Mouse (Mus musculus): ENCODE data around the gene Ykt6.

Ykt6 gene

DNA sequence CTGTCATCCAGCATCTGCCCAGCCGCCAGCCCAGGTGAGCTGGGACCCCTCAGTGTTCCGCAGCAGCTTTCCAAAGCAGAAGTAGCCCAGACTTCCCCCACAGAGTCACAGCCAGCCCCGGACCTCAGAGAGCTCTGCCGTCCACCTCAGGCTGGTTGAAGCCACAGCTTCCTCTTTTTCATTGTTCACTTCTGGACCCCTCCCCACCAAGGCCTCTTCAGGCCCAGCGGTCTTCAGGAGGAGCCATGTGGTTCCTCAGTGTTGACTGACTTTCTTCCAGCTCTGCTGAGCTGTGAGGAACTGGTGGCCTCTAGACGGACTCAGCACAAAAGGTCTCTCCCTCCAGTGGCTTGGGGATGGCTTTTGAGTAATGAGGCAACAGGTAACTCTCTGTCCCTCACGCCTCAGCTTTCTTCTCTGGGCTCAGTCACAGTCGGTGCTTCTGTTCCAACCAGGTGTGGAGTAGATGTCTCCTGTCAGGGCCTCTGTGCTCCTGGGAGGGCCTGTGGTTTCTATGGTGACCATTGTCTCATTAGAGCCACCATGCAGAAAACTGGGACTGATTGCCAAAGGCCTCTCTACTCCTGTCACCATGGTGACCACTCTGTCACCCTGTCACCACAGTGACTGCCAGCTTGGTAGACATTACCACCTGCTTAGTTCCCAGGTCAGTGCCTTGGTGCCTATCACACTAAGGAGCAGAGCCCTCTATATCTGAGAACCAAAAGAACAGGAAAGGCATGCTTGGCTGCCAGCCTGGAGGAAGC lies 5.7 kb upstream of the Ykt6 start, which contains the start of gene Gck:
Gck (minus strand) TSS at position 496 of the 767 bp plus-strand sequence.
- DNase-seq (ENCODE audit: low spot score): no peak

DNA sequence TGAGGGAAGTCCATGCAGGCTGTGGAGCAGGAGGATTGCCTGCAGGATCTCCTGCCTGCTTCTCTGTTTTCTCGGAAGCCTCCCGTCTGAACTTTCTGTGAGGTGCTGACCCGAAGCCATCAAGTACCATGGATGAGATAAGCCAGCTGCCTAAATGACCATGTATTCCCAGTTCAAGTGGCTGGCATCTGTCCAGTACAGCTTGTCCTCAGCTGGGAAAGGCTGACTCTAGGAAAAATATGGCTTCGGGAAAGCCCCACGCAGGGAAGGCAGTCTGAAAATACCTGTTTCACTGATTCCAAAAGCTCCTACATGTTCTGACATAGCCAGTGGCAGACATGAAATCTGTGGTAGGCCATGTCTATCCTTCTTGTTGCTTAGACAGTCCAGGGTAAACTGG lies 3.0 kb upstream of the Ykt6 start:
- peak; percentile 71 for DNase-seq (ENCODE audit: low spot score)

DNA sequence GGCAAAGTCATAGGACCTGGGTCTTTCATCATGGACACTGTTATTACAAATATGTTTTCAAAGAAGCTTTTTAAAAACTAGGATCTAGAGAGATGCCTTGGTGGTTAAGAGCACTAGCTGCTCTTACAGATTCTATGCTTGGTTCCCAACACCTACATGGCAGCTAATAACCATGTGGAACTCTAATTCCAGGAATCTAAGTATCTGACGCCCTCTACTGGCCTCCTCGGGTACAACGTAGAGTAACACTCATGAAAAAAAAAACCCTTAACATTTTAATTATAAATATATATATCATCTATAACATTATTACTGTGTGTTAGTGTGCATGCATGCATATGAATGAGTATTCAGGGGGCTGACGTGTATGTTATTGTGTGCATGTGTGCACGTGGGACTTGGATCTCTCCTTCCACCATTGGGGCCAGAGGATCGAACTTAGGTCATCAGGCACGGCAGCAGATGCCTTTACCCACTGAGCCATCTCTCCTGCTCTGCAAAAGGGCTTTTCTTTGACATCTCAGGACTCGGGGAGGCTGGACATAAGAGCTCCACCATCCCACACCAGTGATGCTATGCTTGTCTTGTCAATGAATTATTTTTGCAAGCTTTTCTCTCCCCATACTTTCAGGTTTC lies 2.2 kb upstream of the Ykt6 start:
- DNase-seq (ENCODE audit: low spot score): peak; percentile 72

DNA sequence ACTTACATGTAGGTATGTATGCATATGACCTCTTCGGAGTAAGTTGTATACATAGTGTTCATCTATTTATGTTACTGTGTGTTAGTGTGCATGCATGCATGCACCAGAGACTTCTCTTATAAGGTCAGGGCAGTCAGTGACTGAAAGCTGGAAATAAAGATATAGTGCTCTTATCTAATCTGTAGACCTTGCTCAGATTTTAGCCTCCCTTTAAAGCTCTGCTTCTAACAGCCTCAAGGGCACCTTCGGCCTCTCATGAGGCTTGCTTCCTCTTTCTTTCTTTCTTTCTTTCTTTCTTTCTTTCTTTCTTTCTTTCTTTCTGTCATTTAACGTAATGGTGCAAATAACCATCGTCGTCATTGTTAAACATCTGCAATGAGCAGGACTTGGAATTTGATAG lies 1.1 kb upstream of the Ykt6 start:
- DNase-seq (ENCODE audit: low spot score): no peak

DNA sequence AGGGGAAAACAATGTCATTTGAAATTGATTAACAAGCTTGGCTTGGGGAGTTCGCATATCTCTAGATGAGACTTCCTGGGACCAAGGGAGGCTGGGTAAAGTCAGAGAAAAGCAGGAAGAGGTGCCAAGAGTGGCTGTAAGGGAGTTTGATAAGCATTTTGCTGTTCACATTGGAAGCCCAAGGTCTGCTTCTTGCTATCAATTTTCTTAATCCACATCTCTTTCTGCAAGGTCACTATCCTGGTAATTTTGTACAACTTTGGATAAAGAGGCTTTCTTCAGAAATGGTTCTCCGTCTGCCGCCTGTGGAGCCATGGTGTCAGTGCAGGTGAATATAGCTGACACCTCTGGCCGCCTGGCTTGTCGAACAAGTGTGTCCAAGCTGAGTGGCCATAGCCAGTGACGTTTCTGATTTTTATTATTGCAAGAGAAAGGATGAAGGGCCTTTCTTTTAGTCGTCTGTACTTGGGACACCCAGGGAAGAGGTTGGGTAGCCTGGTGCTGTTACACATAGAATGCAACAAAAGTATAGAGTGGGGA lies 458 bp upstream of the Ykt6 start:
- peak; percentile 85 for DNase-seq (ENCODE audit: low spot score)

DNA sequence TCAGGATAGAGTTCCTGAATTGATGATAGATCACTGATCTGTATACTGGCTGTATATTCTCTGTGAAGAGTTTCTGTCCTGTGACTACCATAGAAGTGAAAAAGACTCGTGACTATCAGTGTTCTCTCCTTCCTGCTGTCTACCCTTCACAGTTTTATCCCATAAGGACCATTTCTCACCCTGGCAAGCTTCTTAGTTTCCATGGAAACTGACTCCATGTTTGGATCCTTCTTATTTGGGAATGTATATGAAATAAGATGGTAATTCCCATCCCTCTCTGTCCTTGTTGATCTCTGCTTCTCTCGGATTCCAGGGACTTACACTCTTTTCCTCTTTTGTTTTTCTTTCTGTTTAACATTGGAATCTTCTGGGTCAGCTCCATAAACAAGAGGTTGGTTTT lies 4.6 kb downstream of the Ykt6 start:
- no peak for DNase-seq (ENCODE audit: low spot score)

DNA sequence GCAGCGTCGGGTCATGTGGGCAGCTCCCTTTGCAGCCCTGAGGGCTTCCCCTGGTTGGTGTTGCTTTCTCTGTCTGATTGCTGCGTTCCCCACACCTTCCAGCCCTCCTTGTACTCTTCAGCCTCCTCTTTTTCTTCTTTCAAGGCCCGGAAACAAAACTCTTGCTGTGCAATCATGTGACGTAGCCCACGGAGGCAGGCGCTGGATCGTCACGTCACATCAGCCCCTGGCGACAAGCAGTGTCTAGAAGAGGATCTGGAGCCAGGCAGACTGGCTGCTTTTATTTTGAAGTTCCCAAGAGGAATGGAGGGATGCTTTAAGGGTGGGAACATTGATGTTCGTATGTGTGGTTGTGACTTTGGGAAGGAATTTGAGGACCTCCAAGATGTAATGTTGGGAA lies 10.4 kb downstream of the Ykt6 start:
- DNase-seq (ENCODE audit: low spot score): no peak

DNA sequence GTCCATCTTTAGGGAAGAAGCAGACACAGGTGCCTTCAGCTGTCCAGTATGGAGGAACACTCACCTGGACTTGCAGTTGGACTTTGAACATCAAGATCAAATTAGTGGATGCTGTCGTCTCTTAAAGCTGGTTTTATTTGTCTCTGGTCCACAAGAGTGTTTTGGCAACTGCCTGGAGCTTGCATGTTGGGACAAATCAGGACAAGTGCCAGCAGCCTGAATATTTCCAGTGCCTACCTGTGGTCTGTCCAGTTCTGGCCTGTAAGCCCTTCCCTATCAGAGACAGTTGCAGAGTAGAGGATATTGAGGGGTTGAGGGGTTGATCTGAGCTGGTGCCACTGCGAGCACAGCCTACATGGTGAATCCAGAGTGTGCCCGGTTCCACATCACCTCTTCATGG lies 11.3 kb downstream of the Ykt6 start:
- no peak for DNase-seq (ENCODE audit: low spot score)

DNA sequence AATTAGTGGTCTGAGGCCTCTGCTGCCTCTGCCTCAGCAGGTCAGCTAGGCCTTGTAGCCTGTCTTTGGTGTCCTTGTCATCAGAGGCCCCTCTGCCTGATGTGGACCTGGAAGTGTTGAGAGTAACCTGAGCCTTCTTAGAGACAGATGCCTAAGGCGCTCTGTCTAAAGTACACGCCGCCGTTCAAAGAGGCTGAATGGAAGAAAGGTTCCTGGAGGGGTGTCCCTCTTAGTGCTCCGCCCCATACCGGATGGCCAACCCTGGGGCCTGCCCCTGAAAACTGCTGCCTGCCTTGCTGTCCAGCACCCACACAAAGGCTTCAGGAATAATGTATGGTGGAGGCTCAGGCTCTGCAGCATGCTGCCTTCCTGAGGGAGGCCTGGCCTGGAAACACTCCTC lies 12.7 kb downstream of the Ykt6 start:
- no peak for DNase-seq (ENCODE audit: low spot score)

DNA sequence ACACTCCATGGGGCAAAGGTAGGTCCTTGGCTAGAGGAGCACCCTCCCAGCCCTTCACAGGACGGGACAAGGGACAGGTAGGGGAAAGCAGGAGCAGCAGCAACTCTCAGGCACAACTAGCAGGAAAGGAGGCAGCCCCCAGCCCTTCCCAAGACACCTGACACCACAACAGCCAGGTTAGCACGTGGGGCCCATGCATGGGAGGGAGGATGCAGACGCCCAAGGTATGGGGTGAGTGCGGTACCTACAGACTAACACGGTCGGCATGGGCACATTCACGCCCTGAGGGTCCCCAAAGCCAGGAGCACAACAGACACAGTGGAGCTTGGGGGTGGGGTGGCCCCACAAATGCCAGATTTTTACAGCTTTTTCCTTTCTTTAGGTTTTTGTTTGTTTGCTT lies 15.7 kb downstream of the Ykt6 start:
- DNase-seq (ENCODE audit: low spot score): no peak

DNA sequence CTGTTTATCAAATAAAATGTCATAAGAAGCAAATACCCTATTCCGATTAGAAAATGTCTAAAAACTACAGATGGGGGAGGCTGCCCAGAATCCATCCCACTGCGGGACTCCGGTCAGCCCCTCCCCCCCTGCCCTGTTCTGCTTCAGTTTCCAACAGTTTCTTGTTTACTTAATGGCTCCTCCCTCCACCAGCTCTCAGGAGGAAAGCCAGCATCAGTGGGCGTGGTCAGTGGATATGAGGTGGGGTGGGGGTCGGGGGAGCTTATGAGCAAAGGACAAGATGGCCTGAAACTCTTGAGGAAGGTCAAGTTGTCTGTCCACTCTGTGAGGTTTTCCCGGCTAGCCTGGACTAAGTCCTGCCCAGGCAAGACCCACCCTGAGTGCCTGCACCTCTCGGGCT lies 17.7 kb downstream of the Ykt6 start:
- no peak for DNase-seq (ENCODE audit: low spot score)

DNA sequence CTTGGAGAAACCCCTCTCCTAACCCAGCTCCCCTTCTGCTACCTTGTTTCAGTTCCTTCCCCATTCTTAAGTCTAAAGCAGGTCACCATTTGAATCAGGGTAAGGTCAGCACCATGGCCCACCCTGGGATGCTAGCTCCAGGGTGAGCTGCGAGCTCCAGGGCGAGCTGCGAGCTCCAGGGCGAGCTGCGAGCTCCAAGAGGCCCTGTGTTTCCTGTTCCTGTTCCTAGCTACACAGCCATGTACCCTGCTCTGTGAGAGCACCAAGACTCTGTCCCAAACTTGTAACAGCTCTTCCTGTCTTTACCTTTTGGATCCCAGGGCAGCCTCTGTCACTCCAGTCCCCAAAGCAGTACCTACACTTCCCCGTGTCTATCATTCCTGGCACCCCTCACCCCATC lies 18.6 kb downstream of the Ykt6 start:
- no peak for DNase-seq (ENCODE audit: low spot score)

DNA sequence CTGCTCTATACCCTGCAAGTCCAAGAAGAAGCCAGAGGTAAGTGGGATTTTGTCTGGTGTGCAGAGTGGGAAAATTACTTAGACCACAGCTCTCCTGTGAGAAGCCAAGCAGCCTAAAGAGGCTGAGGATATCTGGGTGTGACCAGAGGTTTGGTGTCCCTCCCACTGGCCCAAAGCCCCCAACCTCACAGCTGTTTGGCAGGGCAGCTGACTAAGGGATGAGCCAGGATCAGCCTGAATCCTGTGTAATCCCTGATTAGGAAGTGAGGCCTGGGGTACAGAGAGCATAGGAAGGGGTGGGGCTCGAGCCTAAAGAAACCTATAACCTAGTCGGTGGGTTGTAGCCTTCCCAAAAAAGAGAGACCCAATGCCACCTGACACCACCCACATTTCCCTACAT lies 19.6 kb downstream of the Ykt6 start:
- no peak for DNase-seq (ENCODE audit: low spot score)

DNA sequence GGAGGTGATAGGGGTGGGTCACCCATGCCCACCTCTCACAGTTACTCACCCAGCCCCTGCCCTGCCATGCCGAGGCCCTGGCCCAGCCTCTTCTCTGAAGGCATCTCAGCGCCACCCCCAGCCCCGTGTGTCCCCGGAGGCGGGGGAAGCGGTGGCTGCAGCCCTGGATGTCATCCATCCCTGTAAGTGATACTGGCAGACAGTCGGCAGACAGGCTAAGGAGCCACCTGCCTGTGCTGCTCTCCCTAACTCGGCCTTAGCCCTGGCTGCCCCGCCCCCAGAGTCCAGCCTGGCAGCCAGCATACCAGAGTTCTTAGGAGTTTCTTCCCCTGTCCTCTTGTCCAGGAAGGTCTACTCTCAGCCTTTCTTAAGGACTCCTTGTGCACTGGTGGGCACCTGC lies 20.6 kb downstream of the Ykt6 start:
- peak; percentile 51 for DNase-seq (ENCODE audit: low spot score)

DNA sequence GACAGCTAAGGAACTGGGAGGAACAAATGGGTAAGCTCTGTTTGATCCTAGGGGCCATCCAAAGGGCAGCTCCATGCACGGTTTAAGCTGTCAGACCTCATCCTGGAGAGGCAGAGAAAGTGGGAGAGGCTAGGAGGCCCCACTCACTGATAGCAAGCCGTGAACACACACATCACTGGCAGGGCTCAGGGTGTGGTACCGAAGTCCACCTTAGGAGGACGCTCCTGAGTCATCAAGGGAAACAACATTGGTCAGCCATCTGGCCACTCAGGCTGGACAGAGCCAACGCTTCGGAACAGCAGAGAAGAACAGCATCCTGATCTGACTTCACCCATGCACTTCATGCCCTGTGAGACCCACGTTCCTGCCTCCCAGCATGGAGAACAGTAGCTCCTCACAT lies 23.6 kb downstream of the Ykt6 start:
- no peak for DNase-seq (ENCODE audit: low spot score)

DNA sequence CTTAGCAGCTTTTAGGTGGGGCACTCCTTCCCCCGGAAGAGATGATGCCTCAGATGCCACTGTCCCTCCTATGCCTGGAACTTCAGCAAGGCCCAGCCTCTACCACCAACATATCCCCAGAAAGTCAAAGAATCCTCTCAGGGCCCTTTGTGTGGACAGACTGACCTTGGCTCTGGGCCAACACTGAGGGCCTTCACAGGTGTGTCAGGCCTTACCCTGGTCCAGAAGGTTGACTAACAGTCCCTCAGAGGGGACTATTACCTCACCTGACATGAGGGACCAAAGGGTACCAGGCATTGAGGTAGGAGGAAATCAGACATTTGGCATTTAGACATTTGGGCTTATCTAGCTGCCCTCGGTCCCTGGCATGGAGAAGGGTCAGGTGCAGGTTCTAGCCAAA lies 24.6 kb downstream of the Ykt6 start:
- no peak for DNase-seq (ENCODE audit: low spot score)

DNA sequence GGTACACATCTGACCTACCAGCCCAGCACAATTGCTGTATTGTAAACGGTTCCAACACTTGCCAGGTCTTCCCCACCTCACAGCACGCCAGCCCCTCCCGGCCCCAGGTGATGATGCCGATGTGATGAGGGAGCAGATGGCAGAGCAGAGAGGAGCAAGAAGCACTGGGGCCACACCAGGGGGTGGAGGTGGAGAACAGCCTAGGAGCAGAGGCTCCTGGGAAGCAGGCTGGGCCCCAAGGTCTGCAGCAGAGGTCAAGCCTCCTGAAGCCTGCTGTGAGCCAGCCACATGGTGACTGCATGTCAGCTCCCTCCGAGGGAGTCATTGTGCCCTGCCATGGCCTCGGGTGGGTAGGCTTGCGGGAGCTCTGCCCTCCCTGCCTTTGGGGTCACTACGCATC lies 25.1 kb downstream of the Ykt6 start:
- DNase-seq (ENCODE audit: low spot score): no peak

DNA sequence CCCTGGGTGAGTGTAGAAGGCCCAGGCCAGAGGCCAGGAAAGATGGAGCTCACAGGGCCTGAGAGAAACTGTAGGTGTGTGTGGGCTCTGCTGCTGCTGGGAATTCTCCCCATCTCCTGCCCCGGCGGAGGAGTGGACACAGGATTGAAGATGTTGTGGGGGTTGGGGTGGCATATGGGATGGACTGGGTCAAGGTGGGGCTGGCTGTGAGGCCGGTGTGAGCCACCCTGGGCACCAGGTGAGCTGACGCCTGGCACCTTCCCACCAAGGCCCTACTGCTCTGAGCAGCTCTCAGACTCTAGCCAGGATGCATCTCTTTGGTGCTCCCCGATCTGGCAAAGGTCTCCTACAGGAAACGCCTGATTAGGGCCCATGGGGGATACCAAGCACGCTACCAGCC lies 25.8 kb downstream of the Ykt6 start:
- DNase-seq (ENCODE audit: low spot score): no peak

DNA sequence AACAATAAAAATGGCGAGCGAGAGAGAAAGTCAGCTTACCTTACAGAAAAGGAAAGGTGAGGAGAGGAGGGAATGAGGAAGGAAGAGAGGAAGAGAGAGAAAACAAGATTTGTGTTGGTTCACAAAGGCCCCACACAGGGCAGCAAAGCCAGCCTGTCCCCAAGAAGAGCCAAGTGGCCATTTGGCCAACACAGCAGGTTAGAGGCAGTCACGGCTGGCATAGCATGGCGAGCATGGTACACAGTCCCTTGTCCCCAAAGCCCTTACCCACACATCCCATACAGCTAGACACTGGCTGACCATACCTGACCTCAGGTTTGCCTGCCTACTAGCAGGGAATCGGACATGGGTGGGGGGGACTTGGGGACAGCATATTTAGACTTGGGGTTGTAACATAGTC lies 28.1 kb downstream of the Ykt6 start:
- DNase-seq (ENCODE audit: low spot score): no peak

DNA sequence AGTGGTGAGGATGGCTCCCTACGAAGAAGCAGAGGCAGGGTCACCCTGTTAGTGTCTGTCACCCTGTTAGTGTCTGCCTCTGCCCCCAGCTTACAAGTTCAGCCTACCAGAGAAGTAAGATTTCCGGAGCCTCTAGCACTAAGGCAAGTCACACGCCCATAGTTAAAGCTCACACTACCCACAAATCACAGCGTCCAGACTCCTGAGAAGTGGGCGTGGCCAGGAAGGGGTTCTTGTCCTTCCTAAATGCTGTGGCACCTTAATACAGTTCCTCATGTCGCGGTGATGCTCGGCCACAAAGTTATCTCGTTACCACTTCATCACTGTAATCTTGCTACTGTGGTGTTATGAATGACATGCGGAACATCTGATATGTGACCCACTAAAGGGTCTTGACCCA lies 32.6 kb downstream of the Ykt6 start:
- DNase-seq (ENCODE audit: low spot score): no peak

DNA sequence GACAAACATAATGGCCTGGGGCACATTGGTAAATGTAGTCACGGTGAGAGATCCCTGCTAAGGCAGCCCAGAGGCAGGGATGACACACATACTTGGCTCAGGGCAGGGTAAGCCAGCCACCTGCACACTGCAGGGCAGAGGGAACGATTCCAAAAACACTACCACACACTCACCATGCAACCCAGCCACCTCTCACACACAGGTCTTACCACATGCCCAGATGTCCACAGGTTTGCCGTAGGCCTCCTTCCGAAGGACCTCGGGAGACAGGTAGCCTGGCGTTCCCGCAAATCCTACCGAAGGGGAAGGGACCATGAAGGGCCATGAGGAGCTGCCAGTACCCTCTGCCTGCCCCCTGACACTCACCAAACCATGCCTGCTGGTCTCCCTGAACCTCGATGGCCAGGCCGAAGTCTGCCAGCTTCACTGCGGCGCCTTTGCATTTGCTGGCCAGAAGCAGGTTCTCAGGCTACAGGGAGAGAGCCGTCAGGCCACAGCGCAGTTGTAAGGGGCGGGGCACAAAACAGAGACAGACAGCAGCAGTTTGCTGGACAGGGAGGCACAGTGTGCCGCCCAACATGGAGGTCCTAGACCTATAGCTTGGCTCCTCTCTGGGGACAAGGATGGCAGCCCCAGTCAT lies 34.6 kb downstream of the Ykt6 start:
- no peak for DNase-seq (ENCODE audit: low spot score)

DNA sequence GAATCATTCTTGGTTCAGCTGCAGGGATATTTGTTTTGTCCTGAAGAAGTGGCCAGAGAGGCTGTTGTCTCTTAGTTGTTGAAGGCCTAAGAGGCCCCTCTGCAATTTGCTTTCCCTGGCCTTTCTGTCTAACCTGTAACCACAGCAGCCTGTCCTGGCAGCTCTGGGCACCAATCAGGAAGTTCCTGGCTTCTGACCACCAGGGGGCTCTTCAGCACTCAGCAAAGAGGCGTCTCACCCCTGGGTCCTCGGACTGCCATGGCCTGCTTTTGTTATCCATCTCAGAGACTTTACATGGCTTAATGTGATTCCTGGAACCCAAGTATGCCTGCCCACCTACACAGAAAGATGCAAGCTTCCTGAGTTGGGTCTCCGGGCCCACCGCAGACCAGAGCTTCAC lies 35.4 kb downstream of the Ykt6 start:
- peak; percentile 82 for DNase-seq (ENCODE audit: low spot score)

DNA sequence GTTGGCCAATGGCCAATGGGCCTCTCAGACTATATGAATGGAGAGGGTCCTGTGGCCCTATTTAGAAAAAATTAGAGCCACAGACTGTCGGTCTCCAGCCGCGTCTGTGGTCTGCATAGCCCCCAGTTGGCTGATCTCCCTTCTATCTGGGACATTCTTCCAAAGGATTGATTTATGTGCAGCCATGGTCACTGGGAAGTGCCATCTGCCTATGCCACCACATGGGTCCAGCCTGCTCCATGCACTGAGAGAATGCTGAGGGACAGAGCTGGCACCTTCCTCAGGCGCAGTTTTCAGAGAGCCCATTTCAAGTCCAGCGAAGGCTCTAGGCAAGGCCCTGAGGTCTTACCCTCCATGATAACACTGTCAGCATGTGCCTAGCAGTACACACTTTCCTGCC lies 38.7 kb downstream of the Ykt6 start:
- DNase-seq (ENCODE audit: low spot score): no peak

All from MN1 (cell line).